Mouse (Mus musculus): Measurements from ENCODE around the gene Zscan5b. TPM values are rescaled to one million over a fixed set of nuclear protein-coding genes. Genes with fewer than 3 reads are reported as not detected.
A peak's percentile ranks its signal among the peaks of the same experiment; 100 is the strongest.
"Not testable (repeated sequence)": the region's sequence is repeated elsewhere in the genome, so short reads cannot be mapped to it uniquely, and the experiment has no call there.

The Zscan5b gene
- polyA plus RNA-seq, 1 experiment = not detected

DNA sequence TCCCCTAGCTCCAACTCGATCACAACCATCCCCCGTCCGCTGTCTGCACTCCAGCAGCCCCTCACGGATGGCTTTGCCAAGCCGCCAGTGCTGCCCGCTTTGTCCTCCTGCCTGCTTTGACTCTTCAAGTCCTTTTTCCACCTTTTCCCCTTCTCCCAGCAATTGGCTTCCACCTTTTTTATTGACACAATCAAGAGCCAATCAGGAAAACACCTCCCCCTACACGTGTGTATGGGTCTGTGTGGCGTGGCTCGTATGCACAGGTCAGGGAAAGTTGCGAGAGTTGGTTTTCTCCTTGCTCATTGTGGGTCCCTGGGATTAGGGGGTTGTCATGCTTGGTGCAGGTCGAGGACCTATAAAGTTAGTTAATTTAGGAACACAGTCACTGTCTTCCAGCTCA is 17.7 kb downstream of the Zscan5b start:
- DNase-seq (ENCODE audit: low read depth in 1 of 2, low spot score in 2 of 2) = no peak
- H3K27ac ChIP-seq (ENCODE audit: insufficient read depth, low read length) = no peak overlapping the region
- no peaks in the 10 kb centered on the region for H3K4me1 ChIP-seq (ENCODE audit: control insufficient read depth, insufficient read depth, insufficient read length)
- TF ChIP-seq POLR2A (IDR thresholded peaks at IDR 0.05; ENCODE audit: low read depth, low read length) (no peak), CTCF (IDR thresholded peaks at IDR 0.05; ENCODE audit: extremely low read depth, insufficient read depth, insufficient read length, insufficient replicate concordance) (no peak)
- no peaks in the 10 kb centered on the region for H3K36me3 ChIP-seq (ENCODE audit: control insufficient read depth, insufficient read depth, low read length)
- no peak overlapping the region for H3K4me3 ChIP-seq (ENCODE audit: extremely low read depth, insufficient read depth, insufficient read length)
- H3K27me3 ChIP-seq (ENCODE audit: control insufficient read depth, insufficient read depth, low read length) = no peaks in the 10 kb centered on the region
- 53% methylated on average over 11 of the region's 11 CpGs for WGBS

DNA sequence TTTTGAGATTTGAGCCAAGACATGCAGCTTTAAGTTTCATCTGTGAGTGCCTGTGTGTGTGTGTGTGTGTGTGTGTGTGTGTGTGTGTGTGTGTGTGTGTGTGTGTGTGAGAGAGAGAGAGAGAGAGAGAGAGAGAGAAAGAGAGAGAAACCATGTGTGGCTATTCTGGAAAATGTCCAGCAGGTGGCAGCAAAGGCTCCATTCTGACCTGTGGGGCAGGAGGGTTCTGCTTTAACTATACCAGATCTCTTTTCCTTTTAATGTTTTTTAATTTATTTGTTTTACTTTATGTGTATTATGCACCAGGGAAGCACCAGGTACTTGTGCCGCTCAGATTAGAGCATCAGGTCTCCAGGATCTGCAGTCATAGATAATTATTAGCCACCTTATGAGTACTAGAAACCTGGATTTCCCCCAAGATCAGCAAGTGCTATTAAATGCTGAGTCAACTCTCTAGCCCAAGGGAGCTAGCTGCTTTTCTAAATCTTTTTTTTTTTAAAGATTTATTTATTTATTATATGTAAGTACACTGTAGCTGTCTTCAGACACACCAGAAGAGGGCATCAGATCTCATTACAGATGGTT is 18.9 kb downstream of the Zscan5b start:
- not testable (repeated sequence) for H3K36me3 ChIP-seq (ENCODE audit: control insufficient read depth, insufficient read depth, low read length); H3K4me1 ChIP-seq (ENCODE audit: control insufficient read depth, insufficient read depth, insufficient read length); H3K4me3 ChIP-seq (ENCODE audit: extremely low read depth, insufficient read depth, insufficient read length); H3K27ac ChIP-seq (ENCODE audit: insufficient read depth, low read length); H3K27me3 ChIP-seq (ENCODE audit: control insufficient read depth, insufficient read depth, low read length)
- 26% methylated on average over 1 of the region's 1 CpGs for WGBS
- DNase-seq (ENCODE audit: low read depth in 1 of 2, low spot score in 2 of 2) = peak; percentile 15 to 30
- TF ChIP-seq CTCF (IDR thresholded peaks at IDR 0.05; ENCODE audit: extremely low read depth, insufficient read depth, insufficient read length, insufficient replicate concordance) = peak; percentile 50; the same call in 1 of the 2 replicates

DNA sequence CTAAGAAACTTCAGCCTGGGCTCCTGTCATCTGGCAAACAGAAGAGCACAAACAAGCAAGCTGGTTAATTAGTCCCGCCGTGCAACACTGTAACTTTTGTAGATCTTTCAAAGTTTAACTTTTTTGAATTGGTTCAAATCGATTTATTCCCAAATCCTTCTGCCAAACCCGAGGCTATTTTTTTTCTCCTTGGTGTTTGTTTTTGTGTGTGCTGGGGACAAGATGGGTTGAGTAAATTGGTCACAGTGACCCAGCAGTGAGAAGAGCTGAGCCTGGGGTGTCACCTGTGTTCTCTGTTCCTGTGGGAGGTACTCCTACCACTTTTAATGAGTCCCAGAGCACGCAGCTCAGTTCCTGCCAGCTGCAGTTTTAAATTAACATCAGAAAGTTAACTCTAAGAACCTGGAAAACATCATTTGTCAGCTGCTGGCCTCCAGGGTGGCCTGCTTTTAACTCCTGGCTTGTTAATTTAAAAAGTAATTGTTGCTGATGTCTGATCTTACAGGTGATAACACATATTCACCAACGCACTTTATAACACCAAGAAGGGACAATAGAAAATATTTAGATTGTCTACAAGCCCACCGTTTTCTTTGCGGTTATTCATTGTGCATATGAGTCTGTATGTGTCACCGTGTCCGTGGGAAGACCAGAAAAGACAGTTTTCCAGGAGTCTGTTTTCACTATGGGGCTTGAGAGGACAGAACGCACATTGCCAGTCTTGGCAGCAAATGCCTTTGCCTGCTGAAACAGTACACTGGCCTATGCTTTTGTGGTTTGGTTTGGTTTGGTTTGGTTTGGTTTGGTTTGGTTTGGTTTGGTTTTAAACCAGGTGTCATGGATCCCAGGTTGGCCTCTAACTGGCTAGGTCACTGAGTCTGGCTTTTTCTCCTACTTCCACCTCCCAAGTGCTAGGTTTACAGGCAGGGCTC is 22.5 kb downstream of the Zscan5b start:
- DNase-seq (ENCODE audit: low read depth in 1 of 2, low spot score in 2 of 2) = no peak
- H3K27me3 ChIP-seq (ENCODE audit: control insufficient read depth, insufficient read depth, low read length) = no peaks in the 10 kb centered on the region
- WGBS = 51% methylated on average over 11 of the region's 11 CpGs
- H3K36me3 ChIP-seq (ENCODE audit: control insufficient read depth, insufficient read depth, low read length) = no peaks in the 10 kb centered on the region
- no peaks in the 10 kb centered on the region for H3K4me1 ChIP-seq (ENCODE audit: control insufficient read depth, insufficient read depth, insufficient read length)
- no peak overlapping the region for H3K27ac ChIP-seq (ENCODE audit: insufficient read depth, low read length)
- no peak overlapping the region for H3K4me3 ChIP-seq (ENCODE audit: extremely low read depth, insufficient read depth, insufficient read length)
- TF ChIP-seq POLR2A (IDR thresholded peaks at IDR 0.05; ENCODE audit: low read depth, low read length) (no peak), CTCF (IDR thresholded peaks at IDR 0.05; ENCODE audit: extremely low read depth, insufficient read depth, insufficient read length, insufficient replicate concordance) (no peak)

DNA sequence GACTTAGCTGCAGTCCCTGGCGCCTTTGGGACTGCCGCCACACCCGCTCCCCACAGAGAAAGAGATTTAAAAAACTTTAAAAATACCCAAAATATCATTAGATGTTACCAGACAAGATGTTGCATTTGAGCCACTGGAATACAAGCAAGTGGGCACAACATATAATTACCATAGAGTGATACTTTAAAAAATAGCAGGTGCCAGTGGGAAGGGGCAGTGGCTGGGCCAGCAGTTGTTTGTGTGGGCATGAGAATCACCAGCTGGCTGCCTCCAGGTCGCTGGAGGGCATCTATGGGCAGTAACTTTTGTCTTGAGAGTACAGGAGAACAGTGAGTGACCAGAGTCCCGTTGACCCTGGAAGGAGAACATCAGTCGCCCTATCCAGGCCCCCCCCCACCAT is 30.3 kb downstream of the Zscan5b start, which contains the start of gene Epp13:
Gene Epp13, plus strand, starts transcription at position 301 of the 400 bp plus-strand sequence.
- TF ChIP-seq POLR2A (IDR thresholded peaks at IDR 0.05; ENCODE audit: low read depth, low read length) = no peak
- TF ChIP-seq CTCF (IDR thresholded peaks at IDR 0.05; ENCODE audit: extremely low read depth, insufficient read depth, insufficient read length, insufficient replicate concordance) = no peak
- WGBS = 87% methylated on average over 6 of the region's 6 CpGs
- no peak for DNase-seq (ENCODE audit: low read depth in 1 of 2, low spot score in 2 of 2)
- no peaks in the 10 kb centered on the region for H3K27me3 ChIP-seq (ENCODE audit: control insufficient read depth, insufficient read depth, low read length)
- H3K27ac ChIP-seq (ENCODE audit: insufficient read depth, low read length) = no peak within 1 kb of the TSS
- H3K4me1 ChIP-seq (ENCODE audit: control insufficient read depth, insufficient read depth, insufficient read length) = no peaks in the 10 kb centered on the region
- H3K4me3 ChIP-seq (ENCODE audit: extremely low read depth, insufficient read depth, insufficient read length) = no peak within 1 kb of the TSS
- H3K36me3 ChIP-seq (ENCODE audit: control insufficient read depth, insufficient read depth, low read length) = no peaks in the 10 kb centered on the region

DNA sequence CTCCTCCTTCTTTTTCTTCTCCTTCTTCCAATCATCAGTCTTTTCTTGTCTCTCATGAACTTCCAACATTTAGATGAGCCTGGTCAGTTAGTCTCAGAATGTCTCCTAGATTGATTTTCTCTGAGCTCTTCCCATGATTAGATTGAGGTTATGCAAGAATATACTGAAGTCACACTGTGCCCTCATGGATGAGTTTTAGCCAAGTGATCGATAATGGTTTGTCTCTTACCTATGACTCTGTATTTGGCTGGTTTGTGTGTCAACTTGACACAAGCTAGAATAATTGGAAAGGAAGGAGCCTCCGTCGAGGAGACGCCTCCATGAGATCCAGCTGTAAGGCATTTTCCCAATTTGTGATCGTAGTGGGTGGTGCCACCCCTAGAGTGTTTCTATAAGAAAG is 32.4 kb downstream of the Zscan5b start:
- Histone ChIP-seq H3K27ac (ENCODE audit: insufficient read depth, low read length) (no peak overlapping the region), H3K4me1 (ENCODE audit: control insufficient read depth, insufficient read depth, insufficient read length) (no peaks in the 10 kb centered on the region), H3K36me3 (ENCODE audit: control insufficient read depth, insufficient read depth, low read length) (no peaks in the 10 kb centered on the region), H3K4me3 (ENCODE audit: extremely low read depth, insufficient read depth, insufficient read length) (no peak overlapping the region), H3K27me3 (ENCODE audit: control insufficient read depth, insufficient read depth, low read length) (no peaks in the 10 kb centered on the region)
- DNase-seq (ENCODE audit: low read depth in 1 of 2, low spot score in 2 of 2) = no peak
- WGBS = 90% methylated on average over 5 of the region's 5 CpGs
- no peak for TF ChIP-seq CTCF (IDR thresholded peaks at IDR 0.05; ENCODE audit: extremely low read depth, insufficient read depth, insufficient read length, insufficient replicate concordance)
- TF ChIP-seq POLR2A (IDR thresholded peaks at IDR 0.05; ENCODE audit: low read depth, low read length) = no peak

DNA sequence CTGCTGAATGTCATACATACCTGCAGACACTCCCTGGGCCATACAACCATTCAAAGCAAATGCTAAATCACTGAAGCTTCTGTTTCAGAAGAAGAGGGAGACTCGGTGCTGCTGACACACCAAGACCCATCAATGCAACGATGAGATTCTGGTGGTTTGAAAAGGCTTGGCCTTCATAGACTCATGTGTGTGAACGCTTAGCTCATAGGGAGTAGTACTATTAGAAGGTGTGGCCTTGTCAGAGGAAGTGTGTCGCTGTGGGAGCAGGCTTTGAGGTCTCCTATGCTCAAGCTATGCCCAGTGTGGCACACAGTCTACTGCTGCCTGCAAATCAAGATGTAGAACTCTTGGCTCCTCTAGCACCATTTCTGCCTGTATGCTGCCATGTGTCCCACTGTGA is 35.3 kb downstream of the Zscan5b start:
- Histone ChIP-seq H3K27me3 (ENCODE audit: control insufficient read depth, insufficient read depth, low read length) (no peaks in the 10 kb centered on the region), H3K4me1 (ENCODE audit: control insufficient read depth, insufficient read depth, insufficient read length) (no peaks in the 10 kb centered on the region), H3K36me3 (ENCODE audit: control insufficient read depth, insufficient read depth, low read length) (no peaks in the 10 kb centered on the region), H3K27ac (ENCODE audit: insufficient read depth, low read length) (no peak overlapping the region), H3K4me3 (ENCODE audit: extremely low read depth, insufficient read depth, insufficient read length) (no peak overlapping the region)
- no peak for DNase-seq (ENCODE audit: low read depth in 1 of 2, low spot score in 2 of 2)
- TF ChIP-seq CTCF (IDR thresholded peaks at IDR 0.05; ENCODE audit: extremely low read depth, insufficient read depth, insufficient read length, insufficient replicate concordance) (no peak), POLR2A (IDR thresholded peaks at IDR 0.05; ENCODE audit: low read depth, low read length) (no peak)
- WGBS = 83% methylated on average over 4 of the region's 4 CpGs
